In genomic region chr17:27507591-27507945, GRCm38 (mm10) we compare ENCODE assay signal across 19 mouse cellular contexts. TPM values are rescaled to one million over a fixed set of nuclear protein-coding genes. Genes with fewer than 3 reads are reported as not detected.
"Had no signal": no experiment of that assay in that cellular context is flagged by ENCODE, and none has a peak within 500 bp of the region (broad histone marks: within the 10 kb centered on the region; RNA-seq: fewer than 3 reads in every experiment).

No protein-coding gene starts in this region.

- H3K36me3 ChIP-seq: kidney, embryonic 15.5 days; liver, embryonic 13.5 days had no signal

- H3K9ac ChIP-seq: kidney, embryonic 15.5 days; liver, embryonic 13.5 days had no signal

- H3K4me2 ChIP-seq: kidney, embryonic 15.5 days; liver, embryonic 13.5 days had no signal

- H3K4me3 ChIP-seq: kidney, embryonic 15.5 days; left cerebral cortex, adult 2 months; liver, embryonic 13.5 days had no signal

- H3K27ac ChIP-seq: kidney, embryonic 15.5 days; left cerebral cortex, adult 2 months; liver, embryonic 13.5 days; stomach, postnatal 0 days had no signal

- DNase-seq: kidney, adult 8-10 months; kidney, postnatal 10 days; kidney, postnatal 36 days; layer of hippocampus, postnatal 36 days; liver, embryonic 13.5 days; lung, adult 2 months; lung, postnatal 14 days; lung, postnatal 4 days; right cerebral cortex, adult 18-20 months; right cerebral cortex, postnatal 14 days; right cerebral cortex, postnatal 4 days; thymus, adult 2 months; thymus, postnatal 14 days; thymus, postnatal 4 days had no signal

- H3K9me3 ChIP-seq: kidney, embryonic 15.5 days; liver, embryonic 13.5 days had no signal

RNA-seq across cellular contexts. Expression of gene Grm4, which starts 13.6 kb away (rescaled TPM):
- polyA plus RNA-seq: liver, adult 2 months; liver, embryonic 13.5 days; liver, embryonic 16.5 days had no signal
